Mouse (Mus musculus) testis, postnatal 14 days (tissue): ENCODE measurements around the gene Ptchd4.

ENCODE experiments used
- DNase-seq: peaks from one replicate; pipeline ENCODE4 v3.0.0; 2021; ENCODE audit warnings: low spot score

Ptchd4 gene

GRCm38 (mm10) chr17:42427961-42428360, 112.2 kb downstream of the Ptchd4 start:
- DNase-seq = no peak

GRCm38 (mm10) chr17:42430380-42430779, 114.6 kb downstream of the Ptchd4 start:
- DNase-seq = no peak

GRCm38 (mm10) chr17:42452235-42452634, 136.5 kb downstream of the Ptchd4 start:
- no peak for DNase-seq

- no peak for DNase-seq
Measured at GRCm38 (mm10) chr17:42456441-42456840, 140.7 kb downstream of the Ptchd4 start.

GRCm38 (mm10) chr17:42462726-42463125, 147.0 kb downstream of the Ptchd4 start:
- DNase-seq = no peak

GRCm38 (mm10) chr17:42480173-42480991, 164.6 kb downstream of the Ptchd4 start:
- no peak for DNase-seq

GRCm38 (mm10) chr17:42509356-42510262, 193.9 kb downstream of the Ptchd4 start:
- DNase-seq = no peak

- no peak for DNase-seq
Measured at GRCm38 (mm10) chr17:42530147-42530546, 214.4 kb downstream of the Ptchd4 start.

- no peak for DNase-seq
Measured at GRCm38 (mm10) chr17:42549578-42549977, 233.8 kb downstream of the Ptchd4 start.
